Mouse (Mus musculus) mature B cell (primary cell): ENCODE measurements around the gene Hist1h3h.

Experiments
- in situ Hi-C: fragments of 300-500 bp; cut with MboI; formaldehyde crosslinking; loops from 2 replicates; pipeline ENCODE4 v1.14.3; 2019

Hist1h3h gene

GRCm38 (mm10) chr13:21717397-21718357 lies at the start of gene Hist1h3h:
TSS of gene Hist1h3h (plus strand) at chr13:21717659.
- in situ Hi-C loops = loop anchor here (10.0 to 25.0 kb wide), 2 partner anchors 305 to 1717 kb away; partner anchors contain the start of gene Zkscan3

- in situ Hi-C loops = no loop called here
Measured at GRCm38 (mm10) chr13:21677305-21677704, 40.2 kb upstream of the Hist1h3h start, which contains the start of gene Olfr1360. TSS of gene Olfr1360 (minus strand) at chr13:21677405.

GRCm38 (mm10) chr13:21697811-21698210 lies 19.6 kb upstream of the Hist1h3h start, which contains the start of gene Olfr1359:
TSS of gene Olfr1359 (plus strand) at chr13:21698111.
- in situ Hi-C loops = no loop called here

GRCm38 (mm10) chr13:21706669-21707068 lies 10.8 kb upstream of the Hist1h3h start:
- in situ Hi-C loops = loop anchor here (25.0 kb wide), 1 partner anchor 294 kb away; the partner anchor contains the start of gene Zkscan3

- in situ Hi-C loops = loop anchor here (5.0 to 25.0 kb wide), 4 partner anchors 298 to 1725 kb away; partner anchors contain the start of gene Zkscan3
Measured at GRCm38 (mm10) chr13:21710031-21710711, 7.3 kb upstream of the Hist1h3h start.

- in situ Hi-C loops = loop anchor here (5.0 to 25.0 kb wide), 4 partner anchors 299 to 1724 kb away; partner anchors contain the start of gene Zkscan3
Measured at GRCm38 (mm10) chr13:21710821-21711525, 6.5 kb upstream of the Hist1h3h start.

GRCm38 (mm10) chr13:21711698-21712097 lies 5.8 kb upstream of the Hist1h3h start:
- in situ Hi-C loops = loop anchor here (5.0 to 25.0 kb wide), 4 partner anchors 299 to 1723 kb away; partner anchors contain the start of gene Zkscan3

- in situ Hi-C loops = loop anchor here (5.0 to 25.0 kb wide), 4 partner anchors 302 to 1720 kb away; partner anchors contain the start of gene Zkscan3
Measured at GRCm38 (mm10) chr13:21714725-21715124, 2.7 kb upstream of the Hist1h3h start.

GRCm38 (mm10) chr13:21715131-21715863 lies 2.2 kb upstream of the Hist1h3h start:
- in situ Hi-C loops = loop anchor here (10.0 to 25.0 kb wide), 2 partner anchors 303 to 1720 kb away; partner anchors contain the start of gene Zkscan3

GRCm38 (mm10) chr13:21715864-21716539 lies 1.5 kb upstream of the Hist1h3h start, which contains the start of the genes Hist1h2bl and Hist1h2ai:
TSS of gene Hist1h2bl (minus strand) at chr13:21716143.
TSS of gene Hist1h2ai (plus strand) at chr13:21716422.
- in situ Hi-C loops = loop anchor here (10.0 to 25.0 kb wide), 2 partner anchors 304 to 1719 kb away; partner anchors contain the start of gene Zkscan3

- in situ Hi-C loops = loop anchor here (10.0 to 25.0 kb wide), 2 partner anchors 304 to 1718 kb away; partner anchors contain the start of gene Zkscan3
Measured at GRCm38 (mm10) chr13:21716540-21717391, 693 bp upstream of the Hist1h3h start.

GRCm38 (mm10) chr13:21718381-21719080 lies 1.1 kb downstream of the Hist1h3h start:
- in situ Hi-C loops = loop anchor here (10.0 to 25.0 kb wide), 2 partner anchors 306 to 1716 kb away; partner anchors contain the start of gene Zkscan3

- in situ Hi-C loops = loop anchor here (25.0 kb wide), 1 partner anchor 309 kb away; the partner anchor contains the start of gene Zkscan3
Measured at GRCm38 (mm10) chr13:21721107-21721756, 3.8 kb downstream of the Hist1h3h start.

GRCm38 (mm10) chr13:21721757-21722372 lies 4.4 kb downstream of the Hist1h3h start, which contains the start of gene Hist1h2bm:
TSS of gene Hist1h2bm (plus strand) at chr13:21722044.
- in situ Hi-C loops = loop anchor here (25.0 kb wide), 1 partner anchor 310 kb away; the partner anchor contains the start of gene Zkscan3

GRCm38 (mm10) chr13:21722373-21722925 lies 5.0 kb downstream of the Hist1h3h start:
- in situ Hi-C loops = loop anchor here (25.0 kb wide), 1 partner anchor 310 kb away; the partner anchor contains the start of gene Zkscan3
